Mouse (Mus musculus) kidney, postnatal 14 days (tissue): ENCODE data around the gene Hamp.

Source experiments
- DNase-seq: peaks from one replicate; pipeline ENCODE4 v3.0.0; 2022; ENCODE audit warnings: mixed read lengths

Gene Hamp

GRCm38 (mm10) chr7:30904042-30904441 lies 39.8 kb downstream of the Hamp start:
- peak; percentile 24 for DNase-seq

GRCm38 (mm10) chr7:30895217-30895616 lies 48.6 kb downstream of the Hamp start:
- DNase-seq, result no peak

GRCm38 (mm10) chr7:30892515-30892914 lies 51.3 kb downstream of the Hamp start:
- peak; percentile 36 for DNase-seq
